Mouse (Mus musculus) cerebellum, adult 2 months (tissue): ENCODE measurements around the gene Ube2z. TPM values are rescaled to one million over a fixed set of nuclear protein-coding genes. Genes with fewer than 3 reads are reported as not detected.

ENCODE experiments used
- DNase-seq, 2 experiments: peaks; one replicate each; pipeline ENCODE4 v3.0.0; 2021
- H3K27ac ChIP-seq: fragments of 200-500 bp; 2 replicates; pipeline ENCODE4 v1.5.1; 2012; ENCODE audit warnings: low read length, control low read depth, inconsistent platforms; ENCODE audit not compliant: insufficient read depth
- H3K27me3 ChIP-seq: fragments of 200-500 bp; 2 replicates; pipeline ENCODE4 v1.6.1; 2012; ENCODE audit warnings: inconsistent platforms, mild to moderate bottlenecking, low read length, moderate library complexity; ENCODE audit not compliant: control insufficient read depth, insufficient read depth
- H3K4me1 ChIP-seq: fragments of 200-500 bp; 2 replicates; pipeline ENCODE4 v1.6.1; 2011; ENCODE audit warnings: low read length; ENCODE audit not compliant: control insufficient read depth, insufficient read depth
- H3K4me3 ChIP-seq: fragments of 200-500 bp; replicated peaks from 2 replicates; pipeline ENCODE3; 2011; ENCODE audit warnings: mild to moderate bottlenecking, low read depth, low read length, control low read depth; ENCODE audit not compliant: insufficient read depth
- CTCF ChIP-seq: fragments of 200-500 bp; IDR thresholded peaks from 2 replicates; pipeline ENCODE4 v1.5.1; 2011; ENCODE audit warnings: low read depth, mild to moderate bottlenecking, control low read depth, low read length, moderate library complexity, borderline replicate concordance; ENCODE audit not compliant: insufficient read depth
- POLR2A ChIP-seq: fragments of 200-500 bp; IDR thresholded peaks from 2 replicates; pipeline ENCODE4 v1.6.1; 2011; ENCODE audit warnings: low read length, control low read depth, borderline replicate concordance; ENCODE audit not compliant: insufficient read depth
- WGBS: fragments of 180-500 bp; shearing (Covaris S2); methylation state at CpG from one replicate; pipeline ENCODE4 v1.1.7; 2018; 5-methylcytosine and 5-hydroxymethylcytosine counted together
- polyA plus RNA-seq: library from polyadenylated mRNA; depleted of rRNA; stranded (reverse); fragments of >200 nt; gene quantifications from 2 replicates; pipeline ENCODE4 v1.2.3, GENCODE M21; 2012; rRNA removed

Ube2z gene
- polyA plus RNA-seq, 1 experiment, result 56.0 TPM

- no peak overlapping the region for H3K4me3 ChIP-seq
- no peak overlapping the region for H3K27ac ChIP-seq
- TF ChIP-seq POLR2A, result no peak
- peaks cover 31% of the 10 kb centered on the region; the same call in 1 of the 2 replicates for H3K27me3 ChIP-seq
- no peaks in the 10 kb centered on the region for H3K4me1 ChIP-seq
- 3% methylated on average over 57 of the region's 57 CpGs for WGBS
- DNase-seq, result no peak
Observed at GRCm38 (mm10) chr11:96004793-96005402, 60.3 kb downstream of the Ube2z start.

DNA sequence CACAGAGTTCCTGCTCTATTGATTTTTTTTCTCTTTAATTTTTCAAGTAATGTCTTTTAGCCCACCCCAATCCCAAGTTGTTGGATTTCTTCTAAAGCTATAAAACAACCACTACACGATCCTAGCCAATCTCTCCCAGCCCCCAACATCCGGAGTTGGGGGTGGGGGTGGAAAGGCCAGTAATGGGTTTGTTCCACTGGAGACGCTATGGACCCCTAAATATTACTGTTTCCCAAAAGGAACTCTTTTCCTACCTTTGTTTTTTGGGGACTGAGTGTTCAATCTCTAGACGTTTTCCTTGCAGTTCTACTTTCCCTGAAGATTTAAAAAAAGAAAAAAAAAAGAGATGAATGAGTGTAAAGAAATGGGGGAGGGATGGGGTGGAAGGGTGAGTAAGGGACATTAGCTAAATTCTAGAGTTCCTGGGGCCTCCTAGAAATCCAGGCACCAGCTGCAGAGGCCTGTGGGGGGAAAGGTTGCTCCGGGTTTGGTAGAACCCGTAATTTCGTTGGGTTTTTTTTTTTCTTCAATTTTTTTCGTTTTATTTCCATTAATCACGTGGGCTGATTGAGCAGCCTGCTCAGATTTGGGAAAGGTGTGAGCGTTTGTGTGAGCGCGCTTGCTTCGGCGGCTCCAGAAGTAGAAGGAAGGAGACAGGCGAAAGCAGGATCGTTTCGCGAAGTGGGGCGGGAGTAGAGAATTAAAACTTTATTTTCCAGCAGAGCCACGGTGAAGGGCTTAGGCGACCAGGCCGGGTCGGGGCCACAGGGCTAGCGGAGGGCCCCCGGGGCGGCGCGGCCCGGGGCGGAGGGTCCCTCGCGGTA, 61.0 kb downstream of the Ube2z start:
- no peak overlapping the region for H3K4me3 ChIP-seq
- peak in 1 of 2 experiments; percentile 32 for DNase-seq
- WGBS, result 8% methylated on average over 32 of the region's 32 CpGs
- TF ChIP-seq CTCF (no peak), POLR2A (no peak)
- H3K27ac ChIP-seq, result no peak overlapping the region
- no peaks in the 10 kb centered on the region for H3K4me1 ChIP-seq
- H3K27me3 ChIP-seq, result peaks cover 31% of the 10 kb centered on the region; the same call in 1 of the 2 replicates

- no peaks in the 10 kb centered on the region for H3K4me1 ChIP-seq
- TF ChIP-seq POLR2A, result no peak
- TF ChIP-seq CTCF, result no peak
- WGBS, result 19% methylated on average over 12 of the region's 12 CpGs
- H3K27ac ChIP-seq, result no peak overlapping the region
- peaks cover 31% of the 10 kb centered on the region; the same call in 1 of the 2 replicates for H3K27me3 ChIP-seq
- no peak for DNase-seq
- no peak overlapping the region for H3K4me3 ChIP-seq
Observed at GRCm38 (mm10) chr11:96003100-96003900, 61.9 kb downstream of the Ube2z start.

Other genes with a start within 250 kb of the Ube2z start
- 110 and 122 TPM in 2 replicates for gene Phospho1, start 240.9 kb downstream of the Ube2z start, polyA plus RNA-seq
- 3.5 and 5.4 TPM in 2 replicates for gene Gngt2, start 228.2 kb downstream of the Ube2z start, polyA plus RNA-seq
- 3.2 and 3.9 TPM in 2 replicates for gene Abi3, start 222.9 kb downstream of the Ube2z start, polyA plus RNA-seq
- gene B4galnt2, start 150.5 kb downstream of the Ube2z start, polyA plus RNA-seq, result not detected in 2 replicates
- gene Igf2bp1, start 59.4 kb downstream of the Ube2z start, polyA plus RNA-seq, result not detected in 2 replicates
- not detected in 2 replicates for gene Gip, start 40.8 kb downstream of the Ube2z start, polyA plus RNA-seq
- 75.0 and 83.5 TPM in 2 replicates for gene Snf8, start 30.5 kb downstream of the Ube2z start, polyA plus RNA-seq
- 696 and 758 TPM in 2 replicates for gene Atp5g1, start 10.3 kb upstream of the Ube2z start, polyA plus RNA-seq
- 0.08 TPM in 1 of 2 replicates, not detected in the other for gene Calcoco2, start 46.6 kb upstream of the Ube2z start, polyA plus RNA-seq
- 0.39 and 0.52 TPM in 2 replicates for gene Ttll6, start 68.4 kb upstream of the Ube2z start, polyA plus RNA-seq
- not detected in 2 replicates for gene Hoxb13, start 128.9 kb upstream of the Ube2z start, polyA plus RNA-seq
- not detected in 2 replicates for gene Hoxb9, start 206.1 kb upstream of the Ube2z start, polyA plus RNA-seq
- gene Hoxb8, start 216.5 kb upstream of the Ube2z start, polyA plus RNA-seq, result 0.11 and 1.0 TPM in 2 replicates
- 0.11 TPM in 1 of 2 replicates, not detected in the other for gene Hoxb7, start 221.2 kb upstream of the Ube2z start, polyA plus RNA-seq
- gene Hoxb6, start 227.1 kb upstream of the Ube2z start, polyA plus RNA-seq, result 1.5 and 3.2 TPM in 2 replicates
- 6.8 and 9.3 TPM in 2 replicates for gene Hoxb5, start 237.9 kb upstream of the Ube2z start, polyA plus RNA-seq